Mouse (Mus musculus) forebrain, embryonic 11.5 days (tissue): ENCODE data around the gene Bach2. TPM values are rescaled to one million over a fixed set of nuclear protein-coding genes. Genes with fewer than 3 reads are reported as not detected.

Source experiments
- ATAC-seq: fragments of 200-750 bp; cut with Nextera tagmentation; replicated peaks from 2 replicates; pipeline ENCODE4 v1.8.0; 2017; ENCODE audit warnings: moderate TSS enrichment; ENCODE audit not compliant: low FRiP score
- DNase-seq: peaks from one replicate; pipeline ENCODE4 v3.0.0-alpha.2; 2017; ENCODE audit warnings: low spot score
- H3K27ac ChIP-seq: fragments of 300-500 bp; sonication (generic); 2 replicates; pipeline ENCODE4 v1.5.1; 2014; ENCODE audit warnings: low read depth, low read length
- H3K27me3 ChIP-seq: fragments of 300-500 bp; sonication (generic); 2 replicates; pipeline ENCODE4 v1.6.1; 2014; ENCODE audit warnings: mild to moderate bottlenecking, low read length, mixed read lengths; ENCODE audit not compliant: control insufficient read depth, insufficient read depth
- H3K36me3 ChIP-seq: fragments of 300-500 bp; sonication (generic); 2 replicates; pipeline ENCODE4 v1.6.1; 2014; ENCODE audit warnings: mild to moderate bottlenecking, low read length, moderate library complexity, mixed read lengths; ENCODE audit not compliant: control insufficient read depth, insufficient read depth
- H3K4me1 ChIP-seq: fragments of 300-500 bp; sonication (generic); replicated peaks from 2 replicates; pipeline ENCODE4 v1.6.1; 2014; ENCODE audit warnings: low read length, mixed read lengths; ENCODE audit not compliant: control insufficient read depth, insufficient read depth
- H3K4me2 ChIP-seq: fragments of 300-500 bp; sonication (generic); 2 replicates; pipeline ENCODE4 v1.6.1; 2014; ENCODE audit warnings: low read depth, mild to moderate bottlenecking, low read length, moderate library complexity, mixed read lengths; ENCODE audit not compliant: severe bottlenecking
- H3K4me3 ChIP-seq: fragments of 300-500 bp; sonication (generic); 2 replicates; pipeline ENCODE4 v1.5.1; 2014; ENCODE audit warnings: low read depth, low read length
- H3K9ac ChIP-seq: fragments of 300-500 bp; sonication (generic); 2 replicates; pipeline ENCODE4 v1.6.1; 2014; ENCODE audit warnings: low read length
- H3K9me3 ChIP-seq: fragments of 300-500 bp; sonication (generic); 2 replicates; pipeline ENCODE4 v1.6.1; 2016; ENCODE audit warnings: low read length, mixed read lengths; ENCODE audit not compliant: control insufficient read depth
- WGBS: fragments of 180-500 bp; shearing (Covaris S2); extraction: QIAGEN DNeasy Blood & Tissue Kit; methylation state at CpG from one replicate; pipeline ENCODE4 v1.1.7; 2014; 5-methylcytosine and 5-hydroxymethylcytosine counted together
- polyA plus RNA-seq: library from polyadenylated mRNA; unstranded; fragments of >200 nt; fragmentation: Nextera tagmentation; extraction: Ambion mirVana; gene quantifications from 2 replicates; pipeline ENCODE4 v1.2.1, GENCODE M21; 2014

Bach2 gene
- polyA plus RNA-seq, 1 experiment from 2014 or later, result 16.2 TPM

DNA sequence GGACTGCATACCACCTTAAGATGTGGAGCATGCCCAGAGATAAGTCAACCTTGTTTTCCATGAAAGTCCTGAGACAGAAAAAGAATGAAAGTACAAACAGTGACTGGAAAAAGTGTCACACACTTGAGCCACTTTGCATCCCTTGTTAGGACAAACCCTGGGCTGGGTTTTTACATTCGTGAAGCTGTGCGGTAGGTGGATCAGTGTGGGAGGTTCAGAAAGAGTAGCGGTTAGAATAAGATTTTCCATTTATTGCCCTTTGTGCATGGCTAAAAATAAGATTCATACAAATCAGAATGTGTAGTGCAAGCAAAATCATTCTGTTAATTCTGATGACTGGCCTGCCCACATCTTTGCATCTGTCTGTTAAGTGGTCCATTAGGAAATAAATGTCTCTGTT lies 187.0 kb downstream of the Bach2 start:
- Histone ChIP-seq H3K27me3 (no peaks in the 10 kb centered on the region), H3K4me3 (no peak overlapping the region), H3K9me3 (no peaks in the 10 kb centered on the region), H3K27ac (no peak overlapping the region), H3K36me3 (no peaks in the 10 kb centered on the region), H3K4me2 (no peak overlapping the region), H3K4me1 (peaks cover under 1% of the 10 kb centered on the region), H3K9ac (no peak overlapping the region)
- 88% methylated on average over 3 of the region's 3 CpGs for WGBS
- DNase-seq (no peak), ATAC-seq (no peak)

DNA sequence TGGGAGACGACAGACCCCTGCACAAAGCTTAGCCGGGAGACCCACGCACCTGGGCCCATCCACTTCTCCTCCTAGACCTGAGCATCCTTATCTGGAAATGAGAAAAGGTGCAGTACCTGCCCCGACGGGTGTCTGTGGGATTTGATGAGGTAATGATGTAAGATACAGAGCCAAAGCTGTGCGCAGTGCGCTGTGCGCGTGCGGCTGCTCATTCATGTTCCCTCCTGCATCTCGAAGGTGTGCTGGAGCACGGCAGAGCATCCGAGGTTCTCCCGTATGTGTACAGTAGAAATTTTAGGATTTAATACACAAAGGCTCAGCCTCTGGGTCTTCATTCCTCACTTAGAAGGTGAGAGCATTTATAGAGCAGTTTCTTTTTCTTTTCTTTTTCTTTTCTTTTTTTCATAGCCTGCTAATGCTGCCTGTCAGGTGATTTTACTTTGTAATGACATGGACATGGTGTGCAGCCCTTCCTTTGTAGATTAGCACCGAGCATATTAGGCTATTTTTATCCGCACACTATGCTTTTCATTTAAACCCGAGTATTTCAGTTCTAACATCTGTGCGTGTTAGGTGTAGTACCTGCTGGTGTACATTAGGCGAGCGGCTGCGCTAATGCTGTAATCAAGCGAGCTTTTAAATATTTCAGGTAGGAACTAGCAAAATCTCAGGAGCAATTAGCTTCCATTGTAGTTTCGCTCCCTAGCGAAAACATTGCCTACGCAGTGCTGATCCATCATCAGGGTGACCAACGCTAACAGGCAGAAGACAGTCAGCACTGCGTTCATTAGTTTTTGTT lies 188.4 kb downstream of the Bach2 start:
- Histone ChIP-seq H3K9me3 (no peaks in the 10 kb centered on the region), H3K4me1 (peaks cover 4% of the 10 kb centered on the region), H3K36me3 (no peaks in the 10 kb centered on the region), H3K4me2 (no peak overlapping the region), H3K9ac (no peak overlapping the region), H3K27ac (no peak overlapping the region), H3K4me3 (no peak overlapping the region), H3K27me3 (no peaks in the 10 kb centered on the region)
- no peak for ATAC-seq
- 91% methylated on average over 27 of the region's 27 CpGs for WGBS
- peak; percentile 43 for DNase-seq

DNA sequence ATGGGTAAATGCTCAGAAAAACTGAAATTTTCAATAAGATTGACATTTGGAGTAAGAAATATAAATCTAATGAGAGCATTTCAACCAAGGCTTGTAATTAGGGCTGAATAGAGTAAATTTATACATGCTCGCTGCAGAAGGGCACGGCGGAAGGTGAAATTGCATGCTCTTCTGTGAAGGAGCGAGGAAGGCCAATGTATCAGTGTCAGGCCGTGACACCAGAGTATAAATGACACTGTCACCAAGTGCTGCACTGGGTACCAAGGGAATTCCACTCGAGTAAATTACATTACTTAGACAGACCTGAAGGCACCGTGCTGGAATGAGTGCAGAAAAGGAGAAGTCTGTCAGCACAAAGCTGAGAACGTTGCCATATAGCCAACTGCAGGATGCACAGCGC lies 190.1 kb downstream of the Bach2 start:
- H3K4me1 ChIP-seq, result peaks cover 17% of the 10 kb centered on the region
- H3K27ac ChIP-seq, result no peak overlapping the region
- DNase-seq (no peak), ATAC-seq (no peak)
- H3K4me3 ChIP-seq, result no peak overlapping the region
- H3K4me2 ChIP-seq, result no peak overlapping the region
- no peak overlapping the region for H3K9ac ChIP-seq
- no peaks in the 10 kb centered on the region for H3K27me3 ChIP-seq
- no peaks in the 10 kb centered on the region for H3K36me3 ChIP-seq
- WGBS, result 82% methylated on average over 9 of the region's 9 CpGs
- H3K9me3 ChIP-seq, result no peaks in the 10 kb centered on the region

DNA sequence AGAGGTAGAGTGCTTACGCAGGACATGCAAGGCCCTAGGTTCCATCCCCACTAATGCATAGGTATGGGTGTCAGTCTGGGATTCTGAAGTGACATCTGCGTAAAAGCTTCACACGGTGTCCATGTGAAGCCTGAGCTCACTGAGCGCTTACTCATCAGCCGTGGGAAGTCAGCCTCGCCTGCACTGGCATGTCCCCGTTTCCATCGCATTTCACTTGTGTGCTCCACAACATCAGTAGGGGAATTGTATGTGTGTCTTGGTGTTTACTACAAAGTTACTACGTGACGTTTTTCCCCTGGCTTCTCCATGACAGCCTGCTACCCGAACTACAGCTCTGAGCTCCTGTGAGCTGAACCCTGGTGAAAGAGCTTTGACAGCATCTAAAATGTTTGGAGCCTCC lies 191.5 kb downstream of the Bach2 start:
- no peaks in the 10 kb centered on the region for H3K27me3 ChIP-seq
- H3K9ac ChIP-seq, result no peak overlapping the region
- no peaks in the 10 kb centered on the region for H3K9me3 ChIP-seq
- no peaks in the 10 kb centered on the region for H3K36me3 ChIP-seq
- 82% methylated on average over 11 of the region's 11 CpGs for WGBS
- ATAC-seq, result no peak
- H3K27ac ChIP-seq, result no peak overlapping the region
- H3K4me1 ChIP-seq, result peaks cover 18% of the 10 kb centered on the region
- H3K4me2 ChIP-seq, result no peak overlapping the region
- DNase-seq, result peak; percentile 44
- no peak overlapping the region for H3K4me3 ChIP-seq

DNA sequence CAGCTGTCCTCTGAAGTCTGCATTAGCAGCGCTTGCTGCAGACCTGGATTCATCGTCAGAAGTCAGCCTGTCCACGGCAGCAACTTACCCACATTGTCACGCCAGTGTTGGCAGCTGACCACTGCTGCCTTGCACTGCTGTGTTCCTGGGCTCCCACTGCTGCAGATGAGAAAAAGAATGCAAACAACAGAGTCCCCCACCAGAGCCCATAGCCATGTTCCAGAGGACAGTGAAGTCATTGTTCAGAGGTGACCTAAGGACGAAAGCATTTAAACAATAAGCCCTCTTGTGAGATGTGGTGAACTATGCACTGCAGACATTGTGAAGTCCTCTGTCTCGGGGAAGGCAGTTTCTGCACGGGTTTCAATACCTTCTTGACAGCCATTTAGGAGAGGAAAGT lies 192.4 kb downstream of the Bach2 start:
- Histone ChIP-seq H3K4me1 (peaks cover 18% of the 10 kb centered on the region), H3K9ac (0 out of 2 replicates have a peak overlapping the region, but pooled peaks have one; percentile 2), H3K27me3 (no peaks in the 10 kb centered on the region), H3K4me2 (peak overlapping the region; percentile 26; the same call in 1 of the 2 replicates), H3K9me3 (no peaks in the 10 kb centered on the region), H3K4me3 (no peak overlapping the region), H3K36me3 (no peaks in the 10 kb centered on the region), H3K27ac (no peak overlapping the region)
- DNase-seq, result no peak
- peak; percentile 47 for ATAC-seq
- WGBS, result 13% methylated on average over 7 of the region's 7 CpGs

DNA sequence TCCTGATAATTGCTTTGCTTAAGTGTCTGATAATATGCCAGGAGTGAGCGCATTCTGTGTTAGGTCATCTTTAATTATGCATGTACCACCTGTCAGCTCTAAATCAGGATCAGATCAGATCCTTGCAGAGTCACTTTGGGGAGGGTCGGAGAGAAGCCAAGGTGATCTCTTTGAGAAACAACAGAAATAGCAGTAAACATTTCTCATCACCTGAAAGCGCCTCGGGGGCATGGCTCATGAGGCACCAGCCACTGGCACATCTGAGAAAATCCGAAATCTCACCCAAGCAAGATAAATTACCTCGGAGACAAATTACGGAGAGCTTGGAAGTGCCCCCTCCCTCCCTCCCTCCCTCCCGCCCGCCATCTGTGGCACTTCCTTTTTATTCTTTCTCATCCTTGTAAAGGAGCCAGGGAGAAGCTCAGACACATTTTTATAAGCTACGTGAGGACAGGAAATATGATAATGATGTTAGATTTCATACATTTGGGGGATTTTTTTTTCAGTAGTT lies 193.7 kb downstream of the Bach2 start:
- DNase-seq (no peak), ATAC-seq (no peak)
- no peak overlapping the region for H3K4me2 ChIP-seq
- no peak overlapping the region for H3K9ac ChIP-seq
- H3K4me1 ChIP-seq, result peaks cover 18% of the 10 kb centered on the region
- H3K27me3 ChIP-seq, result no peaks in the 10 kb centered on the region
- 42% methylated on average over 10 of the region's 10 CpGs for WGBS
- no peaks in the 10 kb centered on the region for H3K36me3 ChIP-seq
- no peak overlapping the region for H3K27ac ChIP-seq
- no peaks in the 10 kb centered on the region for H3K9me3 ChIP-seq
- H3K4me3 ChIP-seq, result no peak overlapping the region

DNA sequence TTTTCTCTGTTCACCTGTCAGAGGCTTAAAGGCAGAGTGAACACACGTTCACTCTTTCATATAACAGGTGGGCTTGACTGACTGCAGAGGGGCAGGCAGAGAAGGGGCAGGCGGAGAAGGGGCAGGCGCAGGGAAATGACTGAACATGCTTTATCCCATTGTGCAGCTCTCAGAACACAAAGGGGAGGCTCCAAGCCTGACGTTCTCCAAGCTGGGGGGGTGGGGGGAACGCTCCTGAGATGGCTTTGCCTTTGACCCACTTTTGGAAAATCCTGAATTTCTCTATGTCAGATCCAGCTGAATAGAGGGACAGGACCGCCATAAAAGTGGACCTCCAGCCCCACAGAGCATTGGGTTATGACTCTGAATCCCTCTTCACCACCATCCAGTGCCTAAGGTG lies 194.3 kb downstream of the Bach2 start:
- Histone ChIP-seq H3K27me3 (no peaks in the 10 kb centered on the region), H3K36me3 (no peaks in the 10 kb centered on the region), H3K4me2 (no peak overlapping the region), H3K27ac (no peak overlapping the region), H3K4me3 (no peak overlapping the region), H3K9ac (no peak overlapping the region), H3K4me1 (peaks cover 18% of the 10 kb centered on the region), H3K9me3 (no peaks in the 10 kb centered on the region)
- ATAC-seq, result no peak
- 25% methylated on average over 6 of the region's 6 CpGs for WGBS
- peak; percentile 59 for DNase-seq

DNA sequence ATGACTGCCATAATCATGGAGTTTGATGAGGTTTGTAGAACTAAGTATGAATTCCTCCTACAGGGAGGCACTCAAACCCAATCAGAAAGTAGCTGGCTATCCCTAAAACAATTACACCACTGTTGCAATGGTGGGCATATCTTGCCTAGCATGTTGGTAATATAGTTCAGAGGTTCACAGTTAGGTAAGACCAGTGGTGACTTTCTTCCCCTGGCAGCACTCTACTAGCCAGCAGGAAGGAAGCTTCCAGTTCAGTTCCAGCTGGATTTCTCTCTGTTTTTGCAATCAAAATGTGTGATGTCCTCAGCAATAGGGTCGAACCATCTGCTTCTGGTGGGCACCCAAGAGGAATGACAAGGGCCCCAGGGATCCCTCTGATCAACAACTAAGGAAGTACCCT lies 196.0 kb downstream of the Bach2 start:
- Histone ChIP-seq H3K4me3 (no peak overlapping the region), H3K4me2 (no peak overlapping the region), H3K4me1 (peaks cover 18% of the 10 kb centered on the region), H3K36me3 (no peaks in the 10 kb centered on the region), H3K27ac (no peak overlapping the region), H3K9me3 (no peaks in the 10 kb centered on the region), H3K27me3 (no peaks in the 10 kb centered on the region), H3K9ac (no peak overlapping the region)
- WGBS, result 82% methylated on average over 1 of the region's 1 CpGs
- ATAC-seq, result no peak
- DNase-seq, result no peak
